Mouse (Mus musculus): ENCODE measurements around the gene Hprt.

DNA sequence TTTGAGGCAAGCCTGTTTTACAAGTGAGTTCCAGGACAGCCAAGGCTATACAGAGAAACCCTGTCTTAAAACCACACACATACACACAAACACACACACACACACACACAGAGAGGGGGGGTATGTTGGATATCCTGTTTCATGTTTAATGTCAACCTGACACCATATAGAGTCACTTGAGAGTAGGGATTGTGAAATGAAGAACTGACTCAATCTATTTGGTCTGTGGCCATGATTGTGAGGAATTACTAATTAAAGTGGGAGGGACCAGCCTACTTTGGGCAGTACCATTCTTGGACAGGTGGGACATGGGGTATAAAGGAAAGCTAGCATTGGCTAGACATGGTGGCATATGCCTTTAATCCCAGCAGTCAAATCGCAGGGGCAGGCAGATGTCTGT is 15.3 kb upstream of the Hprt start:
- TF ChIP-seq CTCF (IDR thresholded peaks at IDR 0.05; ENCODE audit: borderline replicate concordance, insufficient read depth, low read length) (no peak), POLR2A (IDR thresholded peaks at IDR 0.05; ENCODE audit: low read depth, low read length) (no peak)

Data from embryonic fibroblast, embryonic 13.5 days (primary cell).